Mouse (Mus musculus) MEL (cell line): ENCODE results near the gene Cog6. TPM values are rescaled to one million over a fixed set of nuclear protein-coding genes. Genes with fewer than 3 reads are reported as not detected.

ENCODE experiments used
- DNase-seq: peaks from one replicate; pipeline ENCODE4 v3.0.0; 2011; ENCODE audit warnings: low read depth, low spot score
- H3K27ac ChIP-seq: 2 replicates; pipeline ENCODE4 v1.5.1; 2012; ENCODE audit warnings: low read depth, mild to moderate bottlenecking, control low read depth, low read length, moderate library complexity; ENCODE audit not compliant: control insufficient read depth
- H3K27me3 ChIP-seq, 2 experiments: fragments of 150-350 bp in 1 of 2; sonication (generic) in 1 of 2; 2 replicates each; pipeline ENCODE4 v1.6.1; 2012; ENCODE audit warnings: low read length in 2 of 2, mild to moderate bottlenecking in 2 of 2, improper control_type of control experiment in 1 of 2, moderate library complexity in 1 of 2; ENCODE audit not compliant: insufficient read depth in 2 of 2, control insufficient read depth in 1 of 2
- H3K36me3 ChIP-seq, 2 experiments: 2 replicates each; pipeline ENCODE4 v1.6.1; 2012 to 2014; ENCODE audit warnings: low read length in 2 of 2, improper control_type of control experiment in 1 of 2, inconsistent platforms in 1 of 2, mild to moderate bottlenecking in 1 of 2; ENCODE audit not compliant: insufficient read depth in 2 of 2, control insufficient read depth in 1 of 2
- H3K4me1 ChIP-seq, 2 experiments: fragments of 150-350 bp in 1 of 2; sonication (generic) in 1 of 2; 2 replicates each; pipeline ENCODE4 v1.6.1; 2012; ENCODE audit warnings: low read length in 2 of 2, improper control_type of control experiment in 1 of 2, mild to moderate bottlenecking in 1 of 2; ENCODE audit not compliant: insufficient read depth in 2 of 2, control insufficient read depth in 1 of 2
- H3K4me3 ChIP-seq, 2 experiments: fragments of 150-350 bp in 1 of 2; sonication (generic) in 1 of 2; 2 replicates each; pipeline ENCODE4 v1.5.1; 2012; ENCODE audit warnings: low read depth in 2 of 2, low read length in 2 of 2, mild to moderate bottlenecking in 2 of 2, moderate library complexity in 2 of 2, control low read depth in 1 of 2, improper control_type of control experiment in 1 of 2; ENCODE audit not compliant: control insufficient read depth in 1 of 2, insufficient read depth in 1 of 2
- H3K79me2 ChIP-seq: 2 replicates; pipeline ENCODE4 v1.6.1; 2012; ENCODE audit warnings: mild to moderate bottlenecking, low read length, moderate library complexity; ENCODE audit not compliant: control insufficient read depth, poor library complexity, insufficient read depth
- H3K9ac ChIP-seq: 2 replicates; pipeline ENCODE4 v1.6.1; 2012; ENCODE audit warnings: low read depth, mild to moderate bottlenecking, control low read depth, low read length, moderate library complexity; ENCODE audit not compliant: control insufficient read depth, poor library complexity, severe bottlenecking
- H3K9me3 ChIP-seq: fragments of 150-350 bp; sonication (generic); replicated peaks from 2 replicates; pipeline ENCODE4 v1.6.1; 2012; ENCODE audit warnings: mild to moderate bottlenecking, low read length, improper control_type of control experiment, moderate library complexity; ENCODE audit not compliant: insufficient read depth
- CHD2 ChIP-seq: IDR thresholded peaks from 2 replicates; pipeline ENCODE4 v1.6.1; 2011; ENCODE audit warnings: low read length, improper control_type of control experiment
- CTCF ChIP-seq, 3 experiments: IDR thresholded peaks in 2 of 3; conservative IDR thresholded peaks in 1 of 3; 2 replicates each; pipeline ENCODE4 v1.5.1; 2011 to 2012; ENCODE audit warnings: low read length in 3 of 3, low read depth in 2 of 3, mild to moderate bottlenecking in 2 of 3, improper control_type of control experiment in 1 of 3, inconsistent platforms in 1 of 3, mixed read lengths in 1 of 3, moderate library complexity in 1 of 3; ENCODE audit not compliant: control insufficient read depth in 1 of 3, insufficient read depth in 1 of 3, poor library complexity in 1 of 3, severe bottlenecking in 1 of 3
- ELF1 ChIP-seq: IDR thresholded peaks from 2 replicates; pipeline ENCODE4 v1.6.1; 2014; ENCODE audit warnings: low read depth, mild to moderate bottlenecking, inconsistent platforms, low read length, improper control_type of control experiment, moderate library complexity
- ETS1 ChIP-seq: IDR thresholded peaks from 2 replicates; pipeline ENCODE4 v1.6.1; 2012; ENCODE audit warnings: low read depth, mild to moderate bottlenecking, inconsistent platforms, low read length, improper control_type of control experiment, moderate library complexity
- HCFC1 ChIP-seq: IDR thresholded peaks from 2 replicates; pipeline ENCODE4 v1.6.1; 2012; ENCODE audit warnings: low read depth, mild to moderate bottlenecking, inconsistent platforms, low read length, improper control_type of control experiment, moderate library complexity
- MAZ ChIP-seq: IDR thresholded peaks from 2 replicates; pipeline ENCODE4 v1.6.1; 2012; ENCODE audit warnings: low read depth, mild to moderate bottlenecking, inconsistent platforms, low read length, improper control_type of control experiment
- MYC ChIP-seq: IDR thresholded peaks from 2 replicates; pipeline ENCODE4 v1.6.1; 2011; ENCODE audit warnings: low read depth, mild to moderate bottlenecking, low read length, improper control_type of control experiment, moderate library complexity
- NELFE ChIP-seq: IDR thresholded peaks from 2 replicates; pipeline ENCODE4 v1.6.1; 2011; ENCODE audit warnings: low read depth, low read length, improper control_type of control experiment
- POLR2A ChIP-seq, 2 experiments: IDR thresholded peaks; 2 replicates each; pipeline ENCODE4 v1.6.1; 2011 to 2012; ENCODE audit warnings: low read length in 2 of 2, mild to moderate bottlenecking in 2 of 2, control low read depth in 1 of 2, improper control_type of control experiment in 1 of 2, low read depth in 1 of 2, moderate library complexity in 1 of 2; ENCODE audit not compliant: control insufficient read depth in 1 of 2, insufficient read depth in 1 of 2, poor library complexity in 1 of 2
- POLR2AphosphoS2 ChIP-seq: IDR thresholded peaks from 2 replicates; pipeline ENCODE4 v1.6.1; 2011; ENCODE audit warnings: low read length, improper control_type of control experiment
- RAD21 ChIP-seq: IDR thresholded peaks from 2 replicates; pipeline ENCODE4 v1.6.1; 2011; ENCODE audit warnings: mild to moderate bottlenecking, low read depth, low read length, improper control_type of control experiment
- SIN3A ChIP-seq: IDR thresholded peaks from 2 replicates; pipeline ENCODE4 v1.6.1; 2012; ENCODE audit warnings: low read length, improper control_type of control experiment, inconsistent platforms
- SMC3 ChIP-seq: IDR thresholded peaks from 2 replicates; pipeline ENCODE4 v1.6.1; 2011; ENCODE audit warnings: low read depth, low read length, improper control_type of control experiment
- TAL1 ChIP-seq: IDR thresholded peaks from 2 replicates; pipeline ENCODE4 v1.6.1; 2012; ENCODE audit warnings: mild to moderate bottlenecking, inconsistent platforms, low read length, moderate library complexity, mixed read lengths
- TCF12 ChIP-seq: IDR thresholded peaks from 2 replicates; pipeline ENCODE4 v1.6.1; 2014; ENCODE audit warnings: low read depth, mild to moderate bottlenecking, inconsistent platforms, low read length, improper control_type of control experiment, moderate library complexity
- USF1 ChIP-seq: IDR thresholded peaks from 2 replicates; pipeline ENCODE4 v1.6.1; 2014; ENCODE audit warnings: low read depth, mild to moderate bottlenecking, inconsistent platforms, low read length, improper control_type of control experiment, moderate library complexity
- USF2 ChIP-seq, 2 experiments: IDR thresholded peaks; 2 replicates each; pipeline ENCODE4 v1.6.1; 2011 to 2012; ENCODE audit warnings: improper control_type of control experiment in 2 of 2, low read length in 2 of 2, borderline replicate concordance in 1 of 2, inconsistent platforms in 1 of 2, low read depth in 1 of 2, mild to moderate bottlenecking in 1 of 2; ENCODE audit not compliant: insufficient read depth in 1 of 2
- ZMIZ1 ChIP-seq: IDR thresholded peaks from 2 replicates; pipeline ENCODE4 v1.6.1; 2012; ENCODE audit warnings: low read depth, mild to moderate bottlenecking, inconsistent platforms, low read length, improper control_type of control experiment, moderate library complexity
- polyA plus RNA-seq, 2 experiments: library from polyadenylated mRNA; stranded (reverse) in 1 of 2; unstranded in 1 of 2; fragments of >175 nt in 1 of 2; fragments of >200 nt in 1 of 2; gene quantifications; 2 replicates each; pipeline versions ENCODE4 v1.2.1 to v1.2.4; 2012; ENCODE audit warnings: low replicate concordance in 2 of 2, low read depth in 1 of 2; ENCODE audit not compliant: insufficient read length in 2 of 2, insufficient read depth in 1 of 2, missing spikeins in 1 of 2
- total RNA-seq: library from RNA; depleted of rRNA; stranded (reverse); fragments of 300-350 nt; gene quantifications from 2 replicates; pipeline ENCODE4 v1.2.3, GENCODE M21; 2012

Cog6 gene
- total and polyA plus RNA-seq, 3 experiments: 15.6 to 21.6 TPM; not detected in 1

GRCm38 (mm10) chr3:52999996-53000395 lies 17.0 kb downstream of the Cog6 start:
- no peak overlapping the region for H3K27ac ChIP-seq
- H3K79me2 ChIP-seq: no peaks in the 10 kb centered on the region
- H3K27me3 ChIP-seq: no peaks in the 10 kb centered on the region
- no peak overlapping the region for H3K9ac ChIP-seq
- no peaks in the 10 kb centered on the region; a peak in 2 of 4 replicates for H3K36me3 ChIP-seq
- no peaks in the 10 kb centered on the region for H3K9me3 ChIP-seq
- no peak for TF ChIP-seq RAD21
- TF ChIP-seq ZMIZ1: no peak
- no peak for TF ChIP-seq MYC
- TF ChIP-seq TCF12: no peak
- TF ChIP-seq TAL1: no peak
- no peak for TF ChIP-seq CHD2
- no peak for TF ChIP-seq HCFC1
- TF ChIP-seq ELF1: no peak
- no peak for TF ChIP-seq MAZ
- TF ChIP-seq POLR2A (IDR thresholded peaks at IDR 0.05; ENCODE audit: control insufficient read depth in 1 of 2, insufficient read depth in 1 of 2, low read depth in 1 of 2, low read length in 2 of 2, poor library complexity in 1 of 2): no peak
- no peak for TF ChIP-seq POLR2AphosphoS2
- TF ChIP-seq USF2 (IDR thresholded peaks at IDR 0.05; ENCODE audit: borderline replicate concordance in 1 of 2, insufficient read depth in 1 of 2, low read depth in 1 of 2, low read length in 2 of 2): no peak
- no peak for DNase-seq
- no peaks in the 10 kb centered on the region for H3K4me1 ChIP-seq
- H3K4me3 ChIP-seq: no peak overlapping the region

GRCm38 (mm10) chr3:52999016-52999744 lies 17.9 kb downstream of the Cog6 start:
- no peaks in the 10 kb centered on the region; a peak in 2 of 4 replicates for H3K36me3 ChIP-seq
- H3K79me2 ChIP-seq: no peaks in the 10 kb centered on the region
- no peak for DNase-seq
- no peak overlapping the region for H3K4me3 ChIP-seq
- H3K27me3 ChIP-seq: no peaks in the 10 kb centered on the region
- H3K4me1 ChIP-seq: no peaks in the 10 kb centered on the region
- TF ChIP-seq HCFC1 (no peak), SMC3 (no peak), NELFE (no peak), SIN3A (no peak), CTCF (IDR thresholded peaks at IDR 0.05 in 2 of 3, conservative IDR thresholded peaks at IDR 0.05 in 1 of 3; ENCODE audit: control insufficient read depth in 1 of 3, insufficient read depth in 1 of 3, low read depth in 2 of 3, low read length in 3 of 3, poor library complexity in 1 of 3, severe bottlenecking in 1 of 3) (no peak), USF2 (IDR thresholded peaks at IDR 0.05; ENCODE audit: borderline replicate concordance in 1 of 2, insufficient read depth in 1 of 2, low read depth in 1 of 2, low read length in 2 of 2) (no peak), ETS1 (no peak), USF1 (no peak)
- no peak overlapping the region for H3K9ac ChIP-seq
- no peak overlapping the region for H3K27ac ChIP-seq
- H3K9me3 ChIP-seq: no peaks in the 10 kb centered on the region
